Mouse (Mus musculus) thymus, adult 2 months (tissue): ENCODE results near the gene Stk32c. TPM values are rescaled to one million over a fixed set of nuclear protein-coding genes. Genes with fewer than 3 reads are reported as not detected.

Experiments
- DNase-seq: peaks from one replicate; pipeline ENCODE4 v3.0.0; 2021
- H3K27ac ChIP-seq: fragments of 200-500 bp; 2 replicates; pipeline ENCODE4 v1.5.1; 2012; ENCODE audit warnings: low read length, control low read depth; ENCODE audit not compliant: control insufficient read depth, insufficient read depth
- H3K27me3 ChIP-seq: fragments of 200-500 bp; 2 replicates; pipeline ENCODE4 v1.6.1; 2012; ENCODE audit warnings: mild to moderate bottlenecking, low read length, moderate library complexity, mixed read lengths; ENCODE audit not compliant: control insufficient read depth, insufficient read depth
- H3K36me3 ChIP-seq: fragments of 200-500 bp; 2 replicates; pipeline ENCODE4 v1.6.1; 2012; ENCODE audit warnings: mild to moderate bottlenecking, low read length, moderate library complexity; ENCODE audit not compliant: control insufficient read depth, insufficient read depth
- H3K4me1 ChIP-seq: fragments of 200-500 bp; replicated peaks from 2 replicates; pipeline ENCODE4 v1.6.1; 2012; ENCODE audit warnings: low read length; ENCODE audit not compliant: control insufficient read depth, insufficient read depth
- H3K4me3 ChIP-seq: fragments of 200-500 bp; 2 replicates; pipeline ENCODE4 v1.5.1; 2012; ENCODE audit warnings: mild to moderate bottlenecking, low read length, control low read depth, moderate library complexity; ENCODE audit not compliant: control insufficient read depth, insufficient read depth
- CTCF ChIP-seq: fragments of 200-500 bp; IDR thresholded peaks from 2 replicates; pipeline ENCODE4 v1.5.1; 2012; ENCODE audit warnings: mild to moderate bottlenecking, control low read depth, low read length, moderate library complexity, borderline replicate concordance; ENCODE audit not compliant: control insufficient read depth, poor library complexity, insufficient read depth; ENCODE audit errors: extremely low read depth
- POLR2A ChIP-seq: fragments of 200-500 bp; IDR thresholded peaks from 2 replicates; pipeline ENCODE4 v1.6.1; 2012; ENCODE audit warnings: mild to moderate bottlenecking, low read length, control low read depth, moderate library complexity; ENCODE audit not compliant: control insufficient read depth, poor library complexity, insufficient read depth; ENCODE audit errors: extremely low read depth
- WGBS: fragments of 180-500 bp; shearing (Covaris S2); methylation state at CpG from one replicate; pipeline ENCODE4 v1.1.7; 2018; 5-methylcytosine and 5-hydroxymethylcytosine counted together
- polyA plus RNA-seq: library from polyadenylated mRNA; depleted of rRNA; stranded (reverse); fragments of >200 nt; gene quantifications from 2 replicates; pipeline ENCODE4 v1.2.3, GENCODE M21; 2012

Stk32c gene
- polyA plus RNA-seq, 1 experiment: 1.3 TPM

- no peaks in the 10 kb centered on the region for H3K36me3 ChIP-seq
- TF ChIP-seq POLR2A (no peak), CTCF (no peak)
- DNase-seq: no peak
- no peaks in the 10 kb centered on the region for H3K4me1 ChIP-seq
- no peak overlapping the region for H3K4me3 ChIP-seq
- WGBS: 50% methylated on average over 6 of the region's 6 CpGs
- H3K27ac ChIP-seq: no peak overlapping the region
- H3K27me3 ChIP-seq: no peaks in the 10 kb centered on the region
Observed at GRCm38 (mm10) chr7:139130361-139130760, 82.7 kb downstream of the Stk32c start.

- no peak overlapping the region for H3K27ac ChIP-seq
- WGBS: 58% methylated on average over 4 of the region's 4 CpGs
- no peak for TF ChIP-seq POLR2A
- no peaks in the 10 kb centered on the region for H3K36me3 ChIP-seq
- H3K4me1 ChIP-seq: no peaks in the 10 kb centered on the region
- DNase-seq: no peak
- no peaks in the 10 kb centered on the region for H3K27me3 ChIP-seq
- H3K4me3 ChIP-seq: no peak overlapping the region
Observed at GRCm38 (mm10) chr7:139128994-139129393, 84.1 kb downstream of the Stk32c start.

GRCm38 (mm10) chr7:139126549-139126948, 86.6 kb downstream of the Stk32c start:
- no peak for DNase-seq
- H3K4me1 ChIP-seq: no peaks in the 10 kb centered on the region
- H3K27ac ChIP-seq: no peak overlapping the region
- H3K4me3 ChIP-seq: no peak overlapping the region
- H3K27me3 ChIP-seq: no peaks in the 10 kb centered on the region
- no peaks in the 10 kb centered on the region for H3K36me3 ChIP-seq
- 82% methylated on average over 7 of the region's 7 CpGs for WGBS
- TF ChIP-seq POLR2A (no peak), CTCF (no peak)

- Histone ChIP-seq H3K4me1 (no peaks in the 10 kb centered on the region), H3K4me3 (no peak overlapping the region), H3K27ac (no peak overlapping the region), H3K36me3 (no peaks in the 10 kb centered on the region), H3K27me3 (no peaks in the 10 kb centered on the region)
- TF ChIP-seq POLR2A: no peak
- no peak for TF ChIP-seq CTCF
- DNase-seq: no peak
- WGBS: 55% methylated on average over 4 of the region's 4 CpGs
Observed at GRCm38 (mm10) chr7:139125881-139126280, 87.2 kb downstream of the Stk32c start.

GRCm38 (mm10) chr7:139119775-139120153, 93.3 kb downstream of the Stk32c start:
- H3K4me3 ChIP-seq: no peak overlapping the region
- H3K27me3 ChIP-seq: no peaks in the 10 kb centered on the region
- H3K36me3 ChIP-seq: no peaks in the 10 kb centered on the region
- H3K4me1 ChIP-seq: no peaks in the 10 kb centered on the region
- TF ChIP-seq CTCF: no peak
- no peak for TF ChIP-seq POLR2A
- no peak overlapping the region for H3K27ac ChIP-seq
- no peak for DNase-seq
- 68% methylated on average over 2 of the region's 2 CpGs for WGBS

GRCm38 (mm10) chr7:139119152-139119774, 93.8 kb downstream of the Stk32c start:
- Histone ChIP-seq H3K27ac (no peak overlapping the region), H3K4me1 (no peaks in the 10 kb centered on the region), H3K36me3 (no peaks in the 10 kb centered on the region), H3K27me3 (no peaks in the 10 kb centered on the region), H3K4me3 (no peak overlapping the region)
- 49% methylated on average over 13 of the region's 13 CpGs for WGBS
- DNase-seq: peak; percentile 47
- TF ChIP-seq CTCF (no peak), POLR2A (no peak)

GRCm38 (mm10) chr7:139107908-139108650, 105.0 kb downstream of the Stk32c start:
- no peak for TF ChIP-seq CTCF
- TF ChIP-seq POLR2A: no peak
- DNase-seq: no peak
- no peak overlapping the region for H3K27ac ChIP-seq
- 89% methylated on average over 9 of the region's 9 CpGs for WGBS
- no peaks in the 10 kb centered on the region for H3K36me3 ChIP-seq
- H3K4me1 ChIP-seq: no peaks in the 10 kb centered on the region
- H3K4me3 ChIP-seq: no peak overlapping the region
- no peaks in the 10 kb centered on the region for H3K27me3 ChIP-seq
